Mouse (Mus musculus) embryonic fibroblast, embryonic 13.5 days (primary cell): ENCODE measurements at regions not wholly inside any gene's neighbourhood (a gene's known extent, or its start where the extent isn't known, plus 50 kb on each side); places are given as distances from the start of the nearest gene placed in this dataset.

Experiments used
- CTCF ChIP-seq: IDR thresholded peaks from 2 replicates; pipeline ENCODE4 v1.5.1; 2011; ENCODE audit warnings: mild to moderate bottlenecking, control low read depth, low read length, moderate library complexity, borderline replicate concordance; ENCODE audit not compliant: insufficient read depth
- POLR2A ChIP-seq: IDR thresholded peaks from 2 replicates; pipeline ENCODE4 v1.6.1; 2011; ENCODE audit warnings: low read depth, mild to moderate bottlenecking, control low read depth, low read length, moderate library complexity

DNA sequence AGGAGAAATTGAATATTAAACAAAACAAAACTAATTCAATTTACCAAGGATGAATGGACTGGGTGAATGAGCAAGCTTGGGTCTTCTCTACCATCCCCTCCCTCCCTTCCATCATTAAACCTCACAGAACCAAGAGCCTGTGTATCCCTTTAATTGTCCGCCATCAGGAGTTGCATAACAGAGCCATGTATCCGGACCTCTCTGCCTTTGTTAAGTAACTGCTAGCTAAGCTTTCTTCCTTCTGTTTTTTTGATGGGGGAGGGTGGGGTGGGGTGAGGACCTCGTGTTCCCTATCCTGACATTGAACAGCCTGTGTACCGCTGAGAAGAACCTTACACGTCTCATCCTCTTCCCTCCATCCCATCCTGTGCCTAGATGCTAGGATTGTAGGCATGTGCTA is 274.0 kb downstream of the Pmp22 start:
- TF ChIP-seq POLR2A (no peak), CTCF (no peak)
